Mouse (Mus musculus) G1E (cell line): Measurements from ENCODE around the gene Oma1.

Experiments used
- CTCF ChIP-seq: IDR thresholded peaks from 2 replicates; pipeline ENCODE4 v1.5.1; 2012; ENCODE audit warnings: low read depth, low read length, inconsistent platforms, mixed read lengths
- GATA1 ChIP-seq: IDR thresholded peaks from 2 replicates; pipeline ENCODE4 v1.6.1; 2012; ENCODE audit warnings: borderline replicate concordance, low read length, inconsistent platforms, mixed read lengths
- POLR2AphosphoS5 ChIP-seq: IDR thresholded peaks from 2 replicates; pipeline ENCODE4 v1.6.1; 2012; ENCODE audit warnings: low read depth, low read length, inconsistent platforms; ENCODE audit not compliant: insufficient replicate concordance

- TF ChIP-seq CTCF (no peak), GATA1 (no peak), POLR2AphosphoS5 (no peak)
Observed at GRCm38 (mm10) chr4:103335134-103335533, 21.5 kb downstream of the Oma1 start.
